Mouse (Mus musculus): ENCODE results near the gene Rcbtb1.

GRCm38 (mm10) chr14:59205976-59206583 is 5.1 kb downstream of the Rcbtb1 start:
- no peak for TF ChIP-seq CTCF (IDR thresholded peaks at IDR 0.05; ENCODE audit: insufficient read depth, low read length)
- no peak for TF ChIP-seq POLR2A (IDR thresholded peaks at IDR 0.05; ENCODE audit: borderline replicate concordance, extremely low read depth, low read depth, low read length)

All from lung, adult 2 months (tissue).